Mouse (Mus musculus): Measurements from ENCODE around the gene 3110082I17Rik. TPM values are rescaled to one million over a fixed set of nuclear protein-coding genes. Genes with fewer than 3 reads are reported as not detected.

Gene 3110082I17Rik
- polyA plus RNA-seq, 1 experiment from 2014 or later, result 51.6 TPM

- Histone ChIP-seq H3K4me1 (no peaks in the 10 kb centered on the region), H3K27me3 (ENCODE audit: low read depth, poor library complexity, severe bottlenecking) (peaks cover 32% of the 10 kb centered on the region), H3K36me3 (peaks cover 13% of the 10 kb centered on the region), H3K27ac (no peak overlapping the region), H3K9me3 (replicated peaks) (no peaks in the 10 kb centered on the region), H3K4me3 (no peak overlapping the region)
- WGBS, result 77% methylated on average over 7 of the region's 7 CpGs
- no peak for DNase-seq (ENCODE audit: low spot score)
Observed at GRCm38 (mm10) chr5:139330766-139331165, 129.6 kb downstream of the 3110082I17Rik start.

DNA sequence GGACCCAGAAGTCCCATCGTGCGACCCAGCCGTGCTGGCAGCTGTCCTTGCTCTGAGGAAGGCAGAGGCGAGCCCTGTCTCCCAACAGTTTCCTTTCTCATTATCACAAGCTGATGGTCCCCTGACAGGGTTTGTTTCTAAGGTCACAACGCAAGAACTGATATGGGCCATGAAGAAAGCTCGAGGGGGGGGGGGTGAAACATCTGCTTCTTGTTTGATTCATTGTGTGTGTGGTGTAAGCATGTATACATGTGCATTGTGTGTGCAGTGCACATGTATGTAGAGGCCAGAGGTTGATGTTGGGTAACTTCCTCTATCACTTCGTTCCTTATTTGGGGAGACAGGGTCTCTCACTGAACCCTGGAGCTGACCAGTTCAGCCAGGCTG is 132.7 kb downstream of the 3110082I17Rik start:
- Histone ChIP-seq H3K4me3 (no peak overlapping the region), H3K4me1 (peaks cover 16% of the 10 kb centered on the region), H3K27me3 (ENCODE audit: low read depth, poor library complexity, severe bottlenecking) (peaks cover 64% of the 10 kb centered on the region), H3K27ac (no peak overlapping the region), H3K9me3 (replicated peaks) (no peaks in the 10 kb centered on the region), H3K36me3 (no peaks in the 10 kb centered on the region)
- DNase-seq (ENCODE audit: low spot score), result no peak
- 78% methylated on average over 7 of the region's 7 CpGs for WGBS

- Histone ChIP-seq H3K9me3 (replicated peaks) (no peaks in the 10 kb centered on the region), H3K27me3 (ENCODE audit: low read depth, poor library complexity, severe bottlenecking) (peaks cover 69% of the 10 kb centered on the region), H3K4me3 (no peak overlapping the region), H3K27ac (no peak overlapping the region), H3K36me3 (no peaks in the 10 kb centered on the region), H3K4me1 (peaks cover 19% of the 10 kb centered on the region)
- WGBS, result 67% methylated on average over 7 of the region's 7 CpGs
- DNase-seq (ENCODE audit: low spot score), result no peak
Observed at GRCm38 (mm10) chr5:139326986-139327633, 133.2 kb downstream of the 3110082I17Rik start.

DNA sequence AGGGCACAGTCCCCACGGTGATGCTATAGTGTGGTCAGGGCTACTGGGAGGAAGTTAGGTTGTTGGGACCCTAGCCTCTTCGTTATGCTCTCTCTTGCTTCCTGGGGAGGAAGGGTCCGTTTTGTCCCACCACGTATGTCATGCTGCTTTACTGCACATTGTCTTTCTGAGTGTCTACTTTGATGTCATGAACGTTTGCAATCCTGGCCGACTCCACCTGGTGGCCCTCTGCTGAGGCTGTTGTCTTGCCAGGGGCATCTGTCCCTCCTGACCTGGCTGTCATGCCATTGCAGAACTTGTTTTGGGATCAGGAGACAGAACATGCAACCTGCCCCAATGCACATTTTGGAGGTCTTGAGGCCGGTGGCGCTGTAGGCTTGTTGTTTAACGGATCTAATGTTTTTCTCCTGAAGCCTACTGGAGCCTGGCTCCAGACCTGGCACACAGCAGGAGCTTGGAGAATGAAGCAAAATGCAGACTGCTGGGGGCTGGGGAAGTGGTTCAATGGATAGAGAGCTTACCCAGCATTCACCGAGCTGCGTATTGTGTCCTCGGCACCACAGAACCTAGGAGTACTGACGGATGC is 134.1 kb downstream of the 3110082I17Rik start:
- Histone ChIP-seq H3K27me3 (ENCODE audit: low read depth, poor library complexity, severe bottlenecking) (peaks cover 71% of the 10 kb centered on the region), H3K4me1 (peaks cover 19% of the 10 kb centered on the region), H3K36me3 (no peaks in the 10 kb centered on the region), H3K27ac (no peak overlapping the region), H3K9me3 (replicated peaks) (no peaks in the 10 kb centered on the region), H3K4me3 (no peak overlapping the region)
- WGBS, result 66% methylated on average over 13 of the region's 13 CpGs
- DNase-seq (ENCODE audit: low spot score), result no peak

DNA sequence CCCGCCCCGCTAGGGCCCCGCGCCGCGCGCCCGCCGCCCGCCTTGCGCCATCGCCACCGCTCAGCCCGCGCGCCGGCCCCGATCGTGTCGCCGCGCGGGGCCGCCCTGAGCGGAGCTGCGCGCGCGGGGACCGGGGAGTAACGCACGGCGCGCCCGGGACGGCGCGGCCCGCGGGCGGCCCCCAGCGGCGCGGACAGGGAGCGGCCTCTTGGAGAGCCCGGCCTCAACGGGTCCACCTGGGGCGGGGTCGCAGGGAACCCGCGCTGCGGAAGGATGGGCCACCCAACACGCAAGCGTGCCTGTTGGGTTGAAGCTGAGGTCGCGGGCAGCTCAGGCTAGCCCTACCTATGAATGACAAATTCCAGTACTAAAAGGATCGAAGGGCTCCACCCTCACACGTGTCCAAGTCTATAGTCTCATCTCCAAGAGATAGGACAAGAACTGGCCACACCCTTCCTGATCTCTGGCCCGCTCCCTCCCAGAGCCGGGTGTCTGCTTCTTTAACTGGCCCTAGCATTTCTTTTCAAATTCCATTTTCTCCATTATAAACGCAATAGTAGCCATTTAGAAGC is 134.8 kb downstream of the 3110082I17Rik start, which contains the start of gene Adap1:
Adap1 (minus strand) TSS at position 228 of the 572 bp plus-strand sequence.
- WGBS, result 8% methylated on average over 61 of the region's 61 CpGs
- Histone ChIP-seq H3K4me1 (peaks cover 19% of the 10 kb centered on the region), H3K36me3 (no peaks in the 10 kb centered on the region), H3K4me3 (peak within 1 kb of the TSS; percentile 65), H3K27ac (0 out of 2 replicates have a peak within 1 kb of the TSS, but pooled peaks have one; percentile 9), H3K9me3 (replicated peaks) (no peaks in the 10 kb centered on the region), H3K27me3 (ENCODE audit: low read depth, poor library complexity, severe bottlenecking) (peaks cover 76% of the 10 kb centered on the region)
- peak; percentile 62 for DNase-seq (ENCODE audit: low spot score)

- Histone ChIP-seq H3K9me3 (replicated peaks) (no peaks in the 10 kb centered on the region), H3K36me3 (no peaks in the 10 kb centered on the region), H3K4me1 (peaks cover 19% of the 10 kb centered on the region), H3K27ac (0 out of 2 replicates have a peak overlapping the region, but pooled peaks have one; percentile 9), H3K27me3 (ENCODE audit: low read depth, poor library complexity, severe bottlenecking) (peaks cover 78% of the 10 kb centered on the region), H3K4me3 (peak overlapping the region; percentile 65)
- 3% methylated on average over 62 of the region's 62 CpGs for WGBS
- peak; percentile 47 for DNase-seq (ENCODE audit: low spot score)
Observed at GRCm38 (mm10) chr5:139324691-139325394, 135.5 kb downstream of the 3110082I17Rik start.

DNA sequence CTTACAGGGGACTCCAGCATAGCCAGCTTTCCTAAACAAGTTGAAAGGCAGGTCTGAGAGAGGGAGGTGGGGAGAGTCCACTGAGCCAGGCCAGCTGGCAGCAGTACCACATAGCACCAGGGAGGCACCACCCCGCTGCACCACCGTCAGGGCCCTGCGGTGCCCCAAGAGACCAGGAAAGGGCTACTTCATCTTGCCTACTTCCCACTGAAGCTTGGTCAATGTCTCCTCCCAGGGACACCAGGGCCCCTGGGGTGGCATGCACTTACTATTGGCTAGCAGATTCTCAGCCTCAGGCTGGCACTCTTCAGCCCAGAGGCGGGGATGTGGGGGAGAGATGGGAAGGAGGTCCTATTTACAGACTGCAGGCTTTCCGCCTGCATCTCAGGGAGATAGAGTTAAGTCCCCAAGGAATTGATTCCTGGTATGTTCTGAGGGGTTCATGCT is 136.3 kb downstream of the 3110082I17Rik start:
- no peak for DNase-seq (ENCODE audit: low spot score)
- peaks cover 74% of the 10 kb centered on the region for H3K27me3 ChIP-seq (ENCODE audit: low read depth, poor library complexity, severe bottlenecking)
- no peaks in the 10 kb centered on the region for H3K36me3 ChIP-seq
- no peaks in the 10 kb centered on the region for H3K9me3 ChIP-seq (replicated peaks)
- no peak overlapping the region for H3K27ac ChIP-seq
- 73% methylated on average over 5 of the region's 5 CpGs for whole genome bisulfite sequencing
- peaks cover 19% of the 10 kb centered on the region for H3K4me1 ChIP-seq
- H3K4me3 ChIP-seq, result no peak overlapping the region

- H3K27me3 ChIP-seq (ENCODE audit: low read depth, poor library complexity, severe bottlenecking), result peaks cover 78% of the 10 kb centered on the region
Observed at GRCm38 (mm10) chr5:139323260-139323924, 136.9 kb downstream of the 3110082I17Rik start.

GRCm38 (mm10) chr5:139321331-139321730 is 139.0 kb downstream of the 3110082I17Rik start:
- Histone ChIP-seq H3K4me1 (peaks cover 19% of the 10 kb centered on the region), H3K9me3 (replicated peaks) (no peaks in the 10 kb centered on the region), H3K27me3 (ENCODE audit: low read depth, poor library complexity, severe bottlenecking) (peaks cover 70% of the 10 kb centered on the region), H3K27ac (no peak overlapping the region), H3K4me3 (no peak overlapping the region), H3K36me3 (no peaks in the 10 kb centered on the region)
- no peak for DNase-seq (ENCODE audit: low spot score)
- WGBS, result 85% methylated on average over 6 of the region's 6 CpGs

More at GRCm38 (mm10) chr5:139323260-139323924, 136.9 kb downstream of the 3110082I17Rik start:
- WGBS, result 82% methylated on average over 9 of the region's 9 CpGs
- DNase-seq (ENCODE audit: low spot score), result no peak
- H3K36me3 ChIP-seq, result no peaks in the 10 kb centered on the region
- no peaks in the 10 kb centered on the region for H3K9me3 ChIP-seq (replicated peaks)
- 0 out of 2 replicates have a peak overlapping the region, but pooled peaks have one; percentile 6 for H3K27ac ChIP-seq
- H3K4me3 ChIP-seq, result no peak overlapping the region
- peaks cover 19% of the 10 kb centered on the region for H3K4me1 ChIP-seq

DNA sequence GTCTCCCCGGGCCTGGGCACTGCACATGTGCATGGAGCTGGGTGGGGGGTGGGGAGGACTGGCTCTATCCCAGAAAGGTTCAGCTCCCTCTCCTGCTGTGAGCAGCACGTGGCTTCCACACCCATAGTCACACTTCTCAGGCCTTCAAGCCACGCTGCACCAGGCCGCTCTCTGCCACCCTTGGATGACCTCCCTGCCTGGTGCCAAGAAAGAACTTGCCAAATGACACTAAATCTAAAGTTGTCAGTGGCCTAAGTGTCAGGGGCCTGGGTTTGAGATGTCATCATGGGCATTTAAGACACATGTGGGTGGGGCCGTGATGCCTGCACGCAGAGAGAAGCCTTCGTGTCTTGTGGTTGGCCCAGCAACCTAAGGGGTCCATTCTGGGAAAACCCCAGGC is 139.9 kb downstream of the 3110082I17Rik start:
- peaks cover 17% of the 10 kb centered on the region for H3K4me1 ChIP-seq
- no peaks in the 10 kb centered on the region for H3K36me3 ChIP-seq
- no peak overlapping the region for H3K27ac ChIP-seq
- no peak overlapping the region for H3K4me3 ChIP-seq
- no peak for DNase-seq (ENCODE audit: low spot score)
- H3K27me3 ChIP-seq (ENCODE audit: low read depth, poor library complexity, severe bottlenecking), result peaks cover 61% of the 10 kb centered on the region
- H3K9me3 ChIP-seq (replicated peaks), result no peaks in the 10 kb centered on the region
- 75% methylated on average over 7 of the region's 7 CpGs for WGBS

- no peak overlapping the region for H3K4me3 ChIP-seq
- 68% methylated on average over 21 of the region's 21 CpGs for WGBS
- DNase-seq (ENCODE audit: low spot score), result no peak
- H3K9me3 ChIP-seq (replicated peaks), result no peaks in the 10 kb centered on the region
- H3K36me3 ChIP-seq, result no peaks in the 10 kb centered on the region
- peaks cover 5% of the 10 kb centered on the region; the same call in 1 of the 2 replicates for H3K4me1 ChIP-seq
- peaks cover 36% of the 10 kb centered on the region for H3K27me3 ChIP-seq (ENCODE audit: low read depth, poor library complexity, severe bottlenecking)
- no peak overlapping the region for H3K27ac ChIP-seq
Observed at GRCm38 (mm10) chr5:139317751-139318504, 142.4 kb downstream of the 3110082I17Rik start.
